Mouse (Mus musculus): ENCODE data around the gene Lhpp.

The Lhpp gene

GRCm38 (mm10) chr7:132712044-132712708, 101.7 kb downstream of the Lhpp start:
- no peak for DNase-seq (ENCODE audit: low spot score)

- no peak for DNase-seq (ENCODE audit: low spot score)
These were observed 102.5 kb downstream of the Lhpp start for GRCm38 (mm10) chr7:132712956-132713355.

GRCm38 (mm10) chr7:132713483-132714126, 103.2 kb downstream of the Lhpp start:
- no peak for DNase-seq (ENCODE audit: low spot score)

- no peak for DNase-seq (ENCODE audit: low spot score)
These were observed 103.9 kb downstream of the Lhpp start for GRCm38 (mm10) chr7:132714236-132714923.

- no peak for DNase-seq (ENCODE audit: low spot score)
These were observed 104.8 kb downstream of the Lhpp start for GRCm38 (mm10) chr7:132715259-132715658.

- DNase-seq (ENCODE audit: low spot score): no peak
These were observed 109.1 kb downstream of the Lhpp start for GRCm38 (mm10) chr7:132719570-132719969.

- no peak for DNase-seq (ENCODE audit: low spot score)
These were observed 110.1 kb downstream of the Lhpp start for GRCm38 (mm10) chr7:132720562-132720961.

- DNase-seq (ENCODE audit: low spot score): no peak
These were observed 112.2 kb downstream of the Lhpp start for GRCm38 (mm10) chr7:132722401-132723370.

- DNase-seq (ENCODE audit: low spot score): peak; percentile 29
These were observed 113.5 kb downstream of the Lhpp start for GRCm38 (mm10) chr7:132723906-132724305.

GRCm38 (mm10) chr7:132724501-132725062, 114.1 kb downstream of the Lhpp start:
- DNase-seq (ENCODE audit: low spot score): no peak

GRCm38 (mm10) chr7:132726106-132726861, 115.8 kb downstream of the Lhpp start:
- no peak for DNase-seq (ENCODE audit: low spot score)

GRCm38 (mm10) chr7:132729093-132729831, 118.8 kb downstream of the Lhpp start:
- DNase-seq (ENCODE audit: low spot score): peak; percentile 36

- DNase-seq (ENCODE audit: low spot score): no peak
These were observed 120.1 kb downstream of the Lhpp start for GRCm38 (mm10) chr7:132730510-132730909.

- no peak for DNase-seq (ENCODE audit: low spot score)
These were observed 121.1 kb downstream of the Lhpp start for GRCm38 (mm10) chr7:132731558-132731957.

- DNase-seq (ENCODE audit: low spot score): no peak
These were observed 121.8 kb downstream of the Lhpp start for GRCm38 (mm10) chr7:132732136-132732789.

- no peak for DNase-seq (ENCODE audit: low spot score)
These were observed 123.1 kb downstream of the Lhpp start for GRCm38 (mm10) chr7:132733521-132733920.

GRCm38 (mm10) chr7:132734222-132734621, 123.8 kb downstream of the Lhpp start:
- no peak for DNase-seq (ENCODE audit: low spot score)

- peak; percentile 42 for DNase-seq (ENCODE audit: low spot score)
These were observed 124.7 kb downstream of the Lhpp start for GRCm38 (mm10) chr7:132735145-132735544.

GRCm38 (mm10) chr7:132736099-132736862, 125.8 kb downstream of the Lhpp start:
- DNase-seq (ENCODE audit: low spot score): peak; percentile 34

Data from urinary bladder, postnatal 25 days (tissue).